Mouse (Mus musculus) midbrain, postnatal 0 days (tissue): ENCODE data around the gene Galm. TPM values are rescaled to one million over a fixed set of nuclear protein-coding genes. Genes with fewer than 3 reads are reported as not detected.

ENCODE experiments used
- ATAC-seq: fragments of 200-750 bp; cut with Nextera tagmentation; 2 replicates; pipeline ENCODE4 v1.8.0; 2017; ENCODE audit warnings: moderate number of reproducible peaks, mild to moderate bottlenecking, moderate TSS enrichment, moderate library complexity; ENCODE audit not compliant: low FRiP score
- DNase-seq: peaks from one replicate; pipeline ENCODE4 v3.0.0-alpha.2; 2015; ENCODE audit warnings: low spot score
- H3K27ac ChIP-seq: fragments of 300-500 bp; sonication (generic); 2 replicates; pipeline ENCODE4 v1.5.1; 2014; ENCODE audit warnings: low read depth, mild to moderate bottlenecking, low read length, mixed read lengths
- H3K27me3 ChIP-seq: fragments of 300-500 bp; sonication (generic); 2 replicates; pipeline ENCODE4 v1.6.1; 2014; ENCODE audit warnings: low read length, control low read depth, mixed read lengths; ENCODE audit not compliant: insufficient read depth
- H3K36me3 ChIP-seq: fragments of 300-500 bp; sonication (generic); 2 replicates; pipeline ENCODE4 v1.6.1; 2014; ENCODE audit warnings: low read length, control low read depth, mixed read lengths; ENCODE audit not compliant: insufficient read depth
- H3K4me1 ChIP-seq: fragments of 300-500 bp; sonication (generic); 2 replicates; pipeline ENCODE4 v1.6.1; 2014; ENCODE audit warnings: mild to moderate bottlenecking, control low read depth, antibody characterized with exemption, low read length, mixed read lengths; ENCODE audit not compliant: insufficient read depth
- H3K4me2 ChIP-seq: fragments of 300-500 bp; sonication (generic); 2 replicates; pipeline ENCODE4 v1.6.1; 2014; ENCODE audit warnings: low read depth, mild to moderate bottlenecking, low read length, mixed read lengths; ENCODE audit not compliant: poor library complexity, severe bottlenecking
- H3K4me3 ChIP-seq: fragments of 300-500 bp; sonication (generic); 2 replicates; pipeline ENCODE4 v1.5.1; 2014; ENCODE audit warnings: low read depth, mild to moderate bottlenecking, low read length, moderate library complexity
- H3K9ac ChIP-seq: fragments of 300-500 bp; sonication (generic); replicated peaks from 2 replicates; pipeline ENCODE4 v1.6.1; 2014; ENCODE audit warnings: mild to moderate bottlenecking, low read length, moderate library complexity, mixed read lengths; ENCODE audit not compliant: poor library complexity, severe bottlenecking
- H3K9me3 ChIP-seq: fragments of 300-500 bp; sonication (generic); 2 replicates; pipeline ENCODE4 v1.6.1; 2016; ENCODE audit warnings: low read length, control low read depth
- CTCF ChIP-seq: IDR thresholded peaks from 2 replicates; pipeline ENCODE4 v1.5.1; 2016; ENCODE audit warnings: antibody characterized with exemption, mild to moderate bottlenecking
- WGBS: fragments of 180-500 bp; shearing (Covaris S2); extraction: QIAGEN DNeasy Blood & Tissue Kit; methylation state at CpG from one replicate; pipeline ENCODE4 v1.1.7; 2014; 5-methylcytosine and 5-hydroxymethylcytosine counted together
- polyA plus RNA-seq: library from polyadenylated mRNA; unstranded; fragments of >200 nt; fragmentation: Nextera tagmentation; extraction: Ambion mirVana; gene quantifications from 2 replicates; pipeline ENCODE4 v1.2.1, GENCODE M21; 2015
- total RNA-seq: library from RNA; depleted of rRNA; stranded (reverse); fragments of >200 nt; gene quantifications from 2 replicates; pipeline ENCODE4 v1.2.3, GENCODE M21; 2014

Galm gene
- total and polyA plus RNA-seq, 2 experiments from 2014 or later = 1.00 to 1.3 TPM

DNA sequence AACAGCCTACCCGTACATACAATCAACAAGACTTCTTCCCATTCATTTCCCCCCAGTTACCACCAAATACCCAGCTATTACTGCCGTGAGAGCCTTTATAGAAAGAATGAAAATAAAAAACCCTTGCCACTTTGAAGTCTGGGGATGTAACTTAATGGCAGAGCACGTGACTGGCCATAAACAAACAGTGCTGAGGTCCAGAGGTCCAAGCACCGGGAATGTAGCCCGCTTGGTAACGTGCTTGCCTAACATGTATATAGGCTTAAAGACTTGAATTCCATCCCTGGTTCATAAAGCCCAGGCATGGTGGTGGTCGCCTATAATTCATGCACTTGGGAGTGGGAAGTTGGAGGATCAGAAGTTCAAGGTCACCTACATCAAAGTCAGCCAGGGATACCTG lies 4.6 kb downstream of the Galm start:
- H3K27me3 ChIP-seq = no peaks in the 10 kb centered on the region
- H3K9ac ChIP-seq = no peak overlapping the region
- no peak overlapping the region for H3K4me2 ChIP-seq
- H3K4me3 ChIP-seq = no peak overlapping the region
- DNase-seq (no peak), ATAC-seq (no peak)
- H3K9me3 ChIP-seq = no peaks in the 10 kb centered on the region
- no peaks in the 10 kb centered on the region for H3K36me3 ChIP-seq
- 0 out of 2 replicates have a peak, but pooled peaks cover 3% of the 10 kb centered on the region for H3K4me1 ChIP-seq
- 81% methylated on average over 7 of the region's 7 CpGs for WGBS
- TF ChIP-seq CTCF = no peak
- H3K27ac ChIP-seq = no peak overlapping the region

GRCm38 (mm10) chr17:80132502-80132901 lies 5.2 kb downstream of the Galm start:
- no peak for DNase-seq
- Histone ChIP-seq H3K4me1 (0 out of 2 replicates have a peak, but pooled peaks cover 3% of the 10 kb centered on the region), H3K4me2 (no peak overlapping the region), H3K27me3 (no peaks in the 10 kb centered on the region), H3K4me3 (no peak overlapping the region), H3K27ac (no peak overlapping the region), H3K9ac (no peak overlapping the region), H3K9me3 (no peaks in the 10 kb centered on the region), H3K36me3 (no peaks in the 10 kb centered on the region)
- no peak for ATAC-seq
- no peak for TF ChIP-seq CTCF
- WGBS = 86% methylated on average over 4 of the region's 4 CpGs

GRCm38 (mm10) chr17:80138434-80139162 lies 11.3 kb downstream of the Galm start:
- Histone ChIP-seq H3K4me3 (no peak overlapping the region), H3K4me2 (no peak overlapping the region), H3K36me3 (no peaks in the 10 kb centered on the region), H3K27me3 (no peaks in the 10 kb centered on the region), H3K9ac (no peak overlapping the region), H3K27ac (no peak overlapping the region), H3K9me3 (no peaks in the 10 kb centered on the region), H3K4me1 (no peaks in the 10 kb centered on the region)
- ATAC-seq = no peak
- TF ChIP-seq CTCF = no peak
- no peak for DNase-seq
- 81% methylated on average over 17 of the region's 17 CpGs for WGBS

DNA sequence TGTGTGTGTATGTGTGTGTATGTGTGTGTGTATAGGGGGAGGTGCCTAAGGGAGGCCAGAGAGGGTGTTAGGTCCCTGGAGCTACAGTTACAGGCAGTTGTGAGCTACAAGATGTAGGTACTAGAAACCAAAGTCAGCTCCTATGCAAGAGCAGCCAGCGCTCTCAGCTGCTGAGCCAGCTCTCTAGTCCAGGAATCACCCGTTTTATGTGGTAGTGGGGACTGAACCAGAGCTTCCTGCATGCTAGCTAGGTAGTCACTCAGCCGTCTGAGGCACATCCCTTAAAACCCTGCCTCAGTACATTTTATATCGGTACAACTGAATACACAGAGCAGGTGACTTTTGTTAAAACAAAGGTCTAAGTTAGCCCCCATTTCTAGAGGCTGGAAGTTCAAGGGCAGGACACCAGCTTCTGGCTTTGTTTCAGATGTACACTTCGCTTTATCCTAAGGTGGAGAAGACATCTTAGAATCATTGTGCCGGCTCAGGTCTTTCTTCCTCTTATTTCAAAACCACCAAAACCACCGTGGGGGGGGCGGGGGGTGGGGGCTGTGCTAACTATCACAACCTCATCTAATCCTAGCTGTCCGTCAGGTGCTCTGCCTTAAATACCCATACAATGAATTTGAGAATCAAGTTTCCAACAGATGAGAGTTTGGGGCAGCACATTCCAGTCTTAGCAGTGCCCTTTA lies 12.6 kb downstream of the Galm start:
- Histone ChIP-seq H3K36me3 (no peaks in the 10 kb centered on the region), H3K27me3 (no peaks in the 10 kb centered on the region), H3K9ac (no peak overlapping the region), H3K9me3 (no peaks in the 10 kb centered on the region), H3K27ac (no peak overlapping the region), H3K4me2 (no peak overlapping the region), H3K4me1 (no peaks in the 10 kb centered on the region), H3K4me3 (no peak overlapping the region)
- ATAC-seq (no peak), DNase-seq (no peak)
- no peak for TF ChIP-seq CTCF
- WGBS = 77% methylated on average over 9 of the region's 9 CpGs

GRCm38 (mm10) chr17:80143478-80144232 lies 16.4 kb downstream of the Galm start:
- WGBS = 84% methylated on average over 6 of the region's 6 CpGs
- ATAC-seq (no peak), DNase-seq (no peak)
- H3K27me3 ChIP-seq = no peaks in the 10 kb centered on the region
- no peak overlapping the region for H3K9ac ChIP-seq
- no peak overlapping the region for H3K4me2 ChIP-seq
- no peaks in the 10 kb centered on the region for H3K36me3 ChIP-seq
- no peaks in the 10 kb centered on the region for H3K4me1 ChIP-seq
- H3K27ac ChIP-seq = no peak overlapping the region
- H3K9me3 ChIP-seq = no peaks in the 10 kb centered on the region
- no peak overlapping the region for H3K4me3 ChIP-seq
- TF ChIP-seq CTCF = no peak

DNA sequence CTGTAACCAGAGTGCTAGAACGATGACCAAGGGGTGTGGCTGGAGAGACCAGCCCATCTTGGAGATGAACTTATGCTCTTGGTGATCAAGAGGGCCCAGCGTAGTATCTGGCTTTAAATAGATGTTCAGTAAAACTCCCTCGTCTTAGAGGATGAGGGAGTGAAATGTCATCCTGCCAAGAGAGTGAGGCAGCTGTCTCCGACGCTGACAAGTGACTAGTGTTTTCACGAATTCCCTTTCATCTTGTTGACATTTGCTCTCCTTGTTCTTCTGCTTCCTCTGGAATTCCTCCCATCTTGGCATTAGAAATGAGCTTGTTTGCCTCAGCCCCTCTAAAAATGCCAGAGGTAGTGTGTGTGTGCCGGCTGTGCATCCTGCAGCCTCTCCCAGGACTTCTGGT lies 17.9 kb downstream of the Galm start:
- Histone ChIP-seq H3K4me3 (no peak overlapping the region), H3K4me2 (no peak overlapping the region), H3K27me3 (no peaks in the 10 kb centered on the region), H3K36me3 (no peaks in the 10 kb centered on the region), H3K9me3 (no peaks in the 10 kb centered on the region), H3K9ac (no peak overlapping the region), H3K27ac (no peak overlapping the region), H3K4me1 (no peaks in the 10 kb centered on the region)
- no peak for ATAC-seq
- TF ChIP-seq CTCF = no peak
- 62% methylated on average over 7 of the region's 7 CpGs for WGBS
- no peak for DNase-seq
